Mouse (Mus musculus) heart, embryonic 12.5 days (tissue): ENCODE results near the gene Olfr624. TPM values are rescaled to one million over a fixed set of nuclear protein-coding genes. Genes with fewer than 3 reads are reported as not detected.
"Not testable (repeated sequence)": the region's sequence is repeated elsewhere in the genome, so short reads cannot be mapped to it uniquely, and the experiment has no call there.

Experiments used
- ATAC-seq: fragments of 200-750 bp; cut with Nextera tagmentation; 2 replicates; pipeline ENCODE4 v1.8.0; 2017; ENCODE audit warnings: moderate TSS enrichment, moderate library complexity; ENCODE audit not compliant: insufficient number of reproducible peaks, low FRiP score
- H3K27ac ChIP-seq: fragments of 300-500 bp; sonication (generic); 2 replicates; pipeline ENCODE4 v1.5.1; 2016; ENCODE audit warnings: mild to moderate bottlenecking, moderate library complexity; ENCODE audit not compliant: poor library complexity, severe bottlenecking
- H3K27me3 ChIP-seq: fragments of 300-500 bp; sonication (generic); replicated peaks from 2 replicates; pipeline ENCODE4 v1.6.1; 2016; ENCODE audit warnings: mild to moderate bottlenecking, moderate library complexity
- H3K36me3 ChIP-seq: fragments of 300-500 bp; sonication (generic); 2 replicates; pipeline ENCODE4 v1.6.1; 2016; ENCODE audit warnings: mild to moderate bottlenecking, moderate library complexity
- H3K4me1 ChIP-seq: fragments of 300-500 bp; sonication (generic); replicated peaks from 2 replicates; pipeline ENCODE4 v1.6.1; 2016; ENCODE audit warnings: mild to moderate bottlenecking
- H3K4me2 ChIP-seq: fragments of 300-500 bp; sonication (generic); 2 replicates; pipeline ENCODE4 v1.6.1; 2016; ENCODE audit warnings: mild to moderate bottlenecking, moderate library complexity
- H3K4me3 ChIP-seq: fragments of 300-500 bp; sonication (generic); 2 replicates; pipeline ENCODE4 v1.5.1; 2016; ENCODE audit warnings: mild to moderate bottlenecking
- H3K9ac ChIP-seq: fragments of 300-500 bp; sonication (generic); 2 replicates; pipeline ENCODE4 v1.6.1; 2016; ENCODE audit warnings: mild to moderate bottlenecking, moderate library complexity
- H3K9me3 ChIP-seq: fragments of 300-500 bp; sonication (generic); replicated peaks from 2 replicates; pipeline ENCODE4 v1.6.1; 2016; ENCODE audit warnings: mild to moderate bottlenecking, moderate library complexity
- WGBS: fragments of 180-500 bp; shearing (Covaris S2); methylation state at CpG from one replicate; pipeline ENCODE4 v1.1.7; 2016; 5-methylcytosine and 5-hydroxymethylcytosine counted together
- polyA plus RNA-seq: library from polyadenylated mRNA; unstranded; fragments of >200 nt; fragmentation: Nextera tagmentation; extraction: Ambion mirVana; gene quantifications from 2 replicates; pipeline ENCODE4 v1.2.1, GENCODE M21; 2016

Olfr624 gene
- polyA plus RNA-seq = 0.03 and 0.04 TPM in 2 replicates

DNA sequence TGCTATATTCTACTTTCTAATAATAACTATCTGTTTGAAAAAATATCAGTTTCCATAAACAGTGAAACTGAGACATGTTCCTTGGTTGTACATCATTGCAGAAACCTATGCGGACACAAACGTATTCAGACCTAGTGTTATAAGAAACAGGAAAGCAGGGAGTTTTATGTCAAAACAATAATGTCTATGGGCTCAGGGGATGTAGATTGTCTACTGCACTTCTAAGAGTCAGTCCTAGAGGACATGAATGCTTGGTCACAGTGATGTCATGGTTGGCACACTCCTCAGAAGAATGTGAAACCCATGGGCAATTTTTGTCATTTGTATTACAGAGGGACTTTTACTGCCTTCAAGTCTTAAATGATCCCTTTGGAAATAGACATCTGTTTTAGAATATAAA, at the start of gene Olfr624:
Gene Olfr624 (minus strand): TSS at position 101 of the 400 bp plus-strand sequence.
- no peak for ATAC-seq
- Histone ChIP-seq H3K9ac (no peak within 1 kb of the TSS), H3K9me3 (no peaks in the 10 kb centered on the region), H3K4me1 (no peaks in the 10 kb centered on the region), H3K27me3 (no peaks in the 10 kb centered on the region), H3K36me3 (no peaks in the 10 kb centered on the region), H3K4me2 (no peak within 1 kb of the TSS), H3K4me3 (no peak within 1 kb of the TSS), H3K27ac (no peak within 1 kb of the TSS)
- 81% methylated on average over 2 of the region's 2 CpGs for WGBS

- 97% methylated on average over 1 of the region's 1 CpGs for WGBS
- H3K4me2 ChIP-seq, H3K9ac ChIP-seq, H3K27ac ChIP-seq, H3K4me1 ChIP-seq, H3K9me3 ChIP-seq, H3K4me3 ChIP-seq, H3K27me3 ChIP-seq, H3K36me3 ChIP-seq, ATAC-seq: not testable (repeated sequence)
Measured at GRCm38 (mm10) chr7:103716398-103716797, 45.4 kb upstream of the Olfr624 start.

DNA sequence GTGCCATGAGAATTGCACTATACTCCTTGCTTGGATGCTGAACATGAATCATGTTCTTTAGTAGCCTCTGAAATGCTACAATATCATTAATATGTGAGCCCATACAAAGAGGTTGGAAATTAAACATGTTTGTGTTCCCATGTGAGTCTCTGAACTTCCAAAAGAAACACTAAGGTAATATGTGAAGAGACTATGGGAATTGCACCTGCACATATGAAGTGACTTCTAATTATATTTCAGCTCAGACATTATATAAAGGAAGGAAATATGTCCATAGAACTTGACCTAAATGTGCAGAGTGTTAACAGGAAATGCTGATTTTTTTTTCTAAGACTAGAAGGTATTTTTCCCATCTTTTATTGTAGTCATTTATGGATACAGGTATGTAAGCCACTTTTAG, 43.4 kb upstream of the Olfr624 start, which contains the start of gene Olfr243:
Gene Olfr243 (plus strand): TSS at position 301 of the 400 bp plus-strand sequence.
- H3K4me2 ChIP-seq = no peak within 1 kb of the TSS
- H3K9ac ChIP-seq = no peak within 1 kb of the TSS
- no peak within 1 kb of the TSS for H3K4me3 ChIP-seq
- no peaks in the 10 kb centered on the region for H3K36me3 ChIP-seq
- no peak for ATAC-seq
- H3K27me3 ChIP-seq = no peaks in the 10 kb centered on the region
- H3K4me1 ChIP-seq = no peaks in the 10 kb centered on the region
- H3K27ac ChIP-seq = no peak within 1 kb of the TSS
- H3K9me3 ChIP-seq = no peaks in the 10 kb centered on the region

- Histone ChIP-seq H3K27me3 (no peaks in the 10 kb centered on the region), H3K4me1 (no peaks in the 10 kb centered on the region), H3K4me2 (no peak overlapping the region), H3K4me3 (no peak overlapping the region), H3K36me3 (no peaks in the 10 kb centered on the region), H3K9me3 (no peaks in the 10 kb centered on the region), H3K9ac (no peak overlapping the region), H3K27ac (no peak overlapping the region)
- ATAC-seq = no peak
- 22% methylated on average over 2 of the region's 2 CpGs for WGBS
Measured at GRCm38 (mm10) chr7:103712024-103712423, 41.0 kb upstream of the Olfr624 start.

DNA sequence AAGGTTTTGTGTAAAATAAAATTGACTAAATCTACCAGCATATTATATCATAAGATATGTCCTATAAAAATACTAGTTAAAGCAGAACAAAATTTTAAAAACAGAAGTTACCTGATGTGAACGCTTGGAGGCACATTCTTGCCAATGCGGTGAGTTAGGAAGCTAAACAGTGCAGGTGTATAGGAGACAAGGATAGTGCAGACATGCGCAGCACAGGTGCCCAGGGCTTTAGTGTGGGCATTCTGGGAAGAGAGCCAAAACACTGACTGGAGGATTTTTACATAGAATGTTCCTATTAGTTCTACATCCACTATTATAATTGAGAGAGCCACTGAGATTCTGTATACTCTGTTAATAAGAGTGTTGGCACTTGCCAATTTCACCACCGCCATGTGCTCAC, 28.5 kb upstream of the Olfr624 start:
- ATAC-seq = no peak
- Histone ChIP-seq H3K27me3 (no peaks in the 10 kb centered on the region), H3K4me1 (no peaks in the 10 kb centered on the region), H3K4me2 (no peak overlapping the region), H3K36me3 (no peaks in the 10 kb centered on the region), H3K9ac (no peak overlapping the region), H3K9me3 (no peaks in the 10 kb centered on the region), H3K27ac (no peak overlapping the region), H3K4me3 (no peak overlapping the region)
- 86% methylated on average over 4 of the region's 4 CpGs for WGBS

DNA sequence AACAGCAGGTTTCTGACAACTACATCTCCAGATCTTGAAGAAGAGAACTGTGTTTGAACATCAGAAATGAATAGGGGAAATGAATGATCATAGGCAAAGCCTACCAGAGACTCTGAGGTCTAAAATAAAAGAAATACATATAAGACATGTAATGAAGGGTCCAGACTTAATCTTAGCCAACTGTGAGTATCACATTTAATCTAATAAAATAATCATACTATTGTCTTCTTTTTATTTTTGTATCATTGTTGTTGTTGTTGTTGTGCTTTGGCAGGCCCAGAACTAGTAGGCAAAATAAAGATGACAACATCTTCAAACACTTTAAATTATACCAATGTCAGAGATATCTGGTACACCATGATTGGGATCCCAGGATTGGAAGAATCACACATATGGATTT, 11.4 kb upstream of the Olfr624 start, which contains the start of gene Olfr625-ps1:
Gene Olfr625-ps1 (plus strand): TSS at position 301 of the 400 bp plus-strand sequence.
- H3K4me1 ChIP-seq = no peaks in the 10 kb centered on the region
- ATAC-seq = no peak

DNA sequence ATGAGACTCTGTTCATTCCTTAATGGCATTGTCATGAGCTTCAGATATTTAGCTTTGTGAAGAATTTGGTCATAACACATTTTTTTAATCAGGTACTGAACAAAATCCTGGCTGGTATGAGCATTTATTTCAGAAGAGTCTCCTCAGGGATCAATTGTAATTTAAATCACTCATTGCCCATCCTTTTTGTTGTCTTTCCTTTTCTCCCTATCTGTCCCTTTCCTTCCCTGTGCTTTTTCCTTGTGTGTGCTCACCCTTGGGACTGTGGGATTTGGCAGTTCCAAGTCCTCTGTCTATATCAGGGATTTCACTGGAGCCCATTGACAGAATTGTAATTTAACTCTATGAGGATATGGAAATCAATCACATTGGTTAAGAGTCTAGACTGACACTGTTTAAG, 7.4 kb downstream of the Olfr624 start, which contains the start of gene Olfr623:
Gene Olfr623 (minus strand): TSS at position 101 of the 400 bp plus-strand sequence.
- no peak within 1 kb of the TSS for H3K27ac ChIP-seq
- no peaks in the 10 kb centered on the region for H3K36me3 ChIP-seq
- H3K9me3 ChIP-seq = no peaks in the 10 kb centered on the region
- H3K4me1 ChIP-seq = no peaks in the 10 kb centered on the region
- no peak within 1 kb of the TSS for H3K4me3 ChIP-seq
- ATAC-seq = no peak
- H3K9ac ChIP-seq = no peak within 1 kb of the TSS
- H3K4me2 ChIP-seq = no peak within 1 kb of the TSS
- no peaks in the 10 kb centered on the region for H3K27me3 ChIP-seq

More for the DNA sequence above, 11.4 kb upstream of the Olfr624 start, which contains the start of gene Olfr625-ps1:
- Histone ChIP-seq H3K4me3 (no peak within 1 kb of the TSS), H3K4me2 (no peak within 1 kb of the TSS), H3K9me3 (no peaks in the 10 kb centered on the region), H3K36me3 (no peaks in the 10 kb centered on the region), H3K27me3 (no peaks in the 10 kb centered on the region), H3K27ac (no peak within 1 kb of the TSS), H3K9ac (no peak within 1 kb of the TSS)

GRCm38 (mm10) chr7:103644070-103644469, 26.9 kb downstream of the Olfr624 start:
- ATAC-seq = no peak
- no peaks in the 10 kb centered on the region for H3K4me1 ChIP-seq
- H3K36me3 ChIP-seq = no peaks in the 10 kb centered on the region
- no peaks in the 10 kb centered on the region for H3K27me3 ChIP-seq
- WGBS = 82% methylated on average over 4 of the region's 4 CpGs
- H3K4me2 ChIP-seq = no peak overlapping the region
- no peak overlapping the region for H3K27ac ChIP-seq
- H3K9ac ChIP-seq = no peak overlapping the region
- H3K9me3 ChIP-seq = no peaks in the 10 kb centered on the region
- no peak overlapping the region for H3K4me3 ChIP-seq

DNA sequence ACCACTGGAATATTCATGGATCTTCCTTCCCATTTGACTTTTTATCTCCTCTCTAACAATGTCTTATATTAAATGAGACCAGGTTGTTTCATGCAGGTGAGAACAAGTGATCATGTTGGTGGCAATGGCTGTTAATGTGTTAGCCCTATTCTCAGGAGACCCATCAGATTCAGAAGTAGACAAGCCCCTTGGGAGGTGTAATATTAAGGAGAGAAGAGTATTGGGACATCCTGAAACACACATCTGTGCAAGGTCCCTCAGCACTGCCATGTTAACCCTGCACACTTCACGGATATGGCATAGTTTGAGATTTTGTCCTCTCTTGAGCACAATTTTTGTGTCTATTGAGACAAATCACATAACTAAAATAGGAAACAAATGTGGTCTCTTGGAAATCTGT, 28.4 kb downstream of the Olfr624 start, which contains the start of gene Olfr622:
Gene Olfr622 (minus strand): TSS at position 101 of the 400 bp plus-strand sequence.
- no peaks in the 10 kb centered on the region for H3K4me1 ChIP-seq
- no peak within 1 kb of the TSS for H3K27ac ChIP-seq
- no peaks in the 10 kb centered on the region for H3K36me3 ChIP-seq
- no peak within 1 kb of the TSS for H3K4me2 ChIP-seq
- H3K9ac ChIP-seq = no peak within 1 kb of the TSS
- H3K4me3 ChIP-seq = no peak within 1 kb of the TSS
- no peaks in the 10 kb centered on the region for H3K27me3 ChIP-seq
- 80% methylated on average over 1 of the region's 1 CpGs for WGBS
- H3K9me3 ChIP-seq = no peaks in the 10 kb centered on the region
- ATAC-seq = no peak

GRCm38 (mm10) chr7:103636795-103637194, 34.2 kb downstream of the Olfr624 start:
- Histone ChIP-seq H3K4me2 (no peak overlapping the region), H3K9ac (no peak overlapping the region), H3K9me3 (no peaks in the 10 kb centered on the region), H3K4me3 (no peak overlapping the region), H3K36me3 (no peaks in the 10 kb centered on the region), H3K27me3 (no peaks in the 10 kb centered on the region), H3K27ac (no peak overlapping the region), H3K4me1 (no peaks in the 10 kb centered on the region)
- ATAC-seq = no peak
